Mouse (Mus musculus): ENCODE results near the gene Wdr31.

Gene Wdr31

DNA sequence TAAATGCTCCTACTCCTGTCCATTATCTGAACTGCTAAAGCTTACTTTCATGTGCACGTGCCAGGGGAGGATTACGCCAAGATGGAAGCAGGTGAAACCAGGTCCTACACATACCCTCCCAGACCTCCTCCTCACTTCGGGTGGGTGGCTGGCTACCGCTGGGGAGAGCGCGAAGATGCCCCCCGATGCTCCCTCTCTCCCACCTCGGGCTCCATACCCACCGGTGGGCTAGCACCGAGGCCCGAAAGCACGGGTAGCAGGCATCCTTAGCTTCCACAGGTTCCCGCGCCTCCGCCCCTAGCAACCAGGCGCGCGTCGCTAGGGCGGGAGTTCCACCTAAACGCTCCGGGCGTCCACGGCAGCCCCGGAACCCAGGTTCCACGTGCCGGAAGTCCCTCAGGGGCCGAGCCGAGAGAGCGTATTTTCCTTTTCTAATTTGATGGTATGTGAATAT is at the start of gene Wdr31:
Wdr31 (minus strand) TSS at position 299 of the 454 bp plus-strand sequence.
- peak; percentile 88 to 89 for DNase-seq

GRCm38 (mm10) chr4:62519849-62520233 is 49.1 kb upstream of the Wdr31 start, which contains the start of gene Alad:
Alad (minus strand) TSS chr4:62519918.
- peak; percentile 85 to 89 for DNase-seq

- DNase-seq = no peak
Observed at GRCm38 (mm10) chr4:62519122-62519848, 48.6 kb upstream of the Wdr31 start.

- DNase-seq = peak; percentile 31 to 40
Observed at GRCm38 (mm10) chr4:62518416-62519121, 47.9 kb upstream of the Wdr31 start.

GRCm38 (mm10) chr4:62517538-62518415 is 47.1 kb upstream of the Wdr31 start:
- DNase-seq = no peak

- DNase-seq = no peak
Observed at GRCm38 (mm10) chr4:62517046-62517445, 46.4 kb upstream of the Wdr31 start.

DNA sequence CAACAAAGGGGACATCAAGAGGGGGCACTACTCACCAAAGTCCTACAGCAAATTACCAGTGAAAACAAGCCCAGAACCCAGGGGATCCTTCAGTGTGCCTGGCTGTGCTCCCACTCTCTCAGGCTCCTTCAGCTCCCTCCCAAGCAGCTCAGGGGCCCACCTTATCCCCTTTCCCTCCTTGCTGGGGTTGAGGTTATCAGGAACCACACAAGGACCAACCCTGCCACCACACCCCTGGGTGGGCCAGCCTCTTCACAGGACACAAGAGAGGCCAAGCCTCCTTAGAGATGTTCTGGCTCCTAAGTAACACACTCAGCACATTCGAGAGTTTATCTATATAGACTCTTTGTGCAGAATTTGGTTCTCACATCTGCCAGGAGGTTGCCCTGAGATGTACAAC is 45.9 kb upstream of the Wdr31 start:
- DNase-seq = no peak

DNA sequence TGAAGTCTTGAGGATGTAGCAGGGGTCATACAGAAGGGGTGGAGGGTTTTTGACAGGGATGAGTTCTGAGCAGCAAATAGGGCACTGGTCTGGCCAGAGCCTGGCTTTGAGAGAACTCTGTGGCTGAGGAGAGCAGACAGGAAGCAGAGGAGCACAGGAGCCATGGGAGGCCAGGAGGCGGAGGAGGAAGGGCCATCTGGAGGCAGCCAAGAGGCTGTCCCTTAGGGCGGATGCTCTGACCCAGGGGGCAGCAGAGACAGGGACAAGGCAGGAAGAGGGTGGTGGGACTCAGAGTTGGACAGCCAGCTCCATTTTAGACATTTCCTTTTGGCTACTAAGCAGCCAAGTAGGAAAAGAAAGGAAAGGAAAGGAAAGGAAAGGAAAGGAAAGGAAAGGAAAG is 45.4 kb upstream of the Wdr31 start:
- DNase-seq = peak in 1 of 2 experiments; percentile 33

- DNase-seq = no peak
Observed at GRCm38 (mm10) chr4:62515490-62515889, 44.8 kb upstream of the Wdr31 start.

- DNase-seq = no peak
Observed at GRCm38 (mm10) chr4:62514995-62515394, 44.3 kb upstream of the Wdr31 start.

GRCm38 (mm10) chr4:62513998-62514506 is 43.4 kb upstream of the Wdr31 start:
- no peak for DNase-seq

- peak; percentile 40 to 44 for DNase-seq
Observed at GRCm38 (mm10) chr4:62509946-62510345, 39.2 kb upstream of the Wdr31 start.

GRCm38 (mm10) chr4:62508839-62509238 is 38.1 kb upstream of the Wdr31 start:
- DNase-seq = peak in 1 of 2 experiments; percentile 55

- DNase-seq = peak; percentile 64 to 67
Observed at GRCm38 (mm10) chr4:62506798-62507197, 36.1 kb upstream of the Wdr31 start.

- DNase-seq = no peak
Observed at GRCm38 (mm10) chr4:62505991-62506390, 35.3 kb upstream of the Wdr31 start.

DNA sequence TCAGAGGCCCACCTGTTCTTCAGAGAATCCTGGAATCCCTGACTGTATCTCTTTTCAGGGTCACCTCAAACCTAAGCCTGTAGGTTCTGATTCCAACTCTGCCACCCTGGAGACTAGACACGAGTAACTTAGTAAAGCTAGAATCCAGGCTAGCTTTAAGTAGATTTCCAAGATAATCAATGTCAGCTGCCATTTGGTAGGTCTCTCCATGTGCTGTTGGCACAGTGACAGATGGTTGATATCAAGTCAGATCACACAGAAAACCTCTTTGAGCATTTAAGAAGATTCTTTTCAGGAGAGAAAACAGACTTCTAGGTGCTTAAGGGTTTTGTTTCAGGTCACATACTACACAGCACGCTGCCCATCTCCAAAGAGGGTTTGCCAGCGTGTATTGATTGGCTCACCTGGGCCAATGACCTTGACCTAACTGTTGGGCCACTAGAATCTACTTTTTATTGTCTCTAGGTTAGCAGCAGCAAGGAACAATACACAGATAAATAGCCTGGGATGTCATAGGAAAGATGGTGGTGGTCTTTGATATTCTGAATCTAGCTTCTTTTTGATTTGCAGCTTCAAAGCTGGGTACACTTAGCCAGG is 32.8 kb upstream of the Wdr31 start, which contains the start of gene Hdhd3:
Hdhd3 (minus strand) TSS at position 94 of the 597 bp plus-strand sequence.
- no peak for DNase-seq

DNA sequence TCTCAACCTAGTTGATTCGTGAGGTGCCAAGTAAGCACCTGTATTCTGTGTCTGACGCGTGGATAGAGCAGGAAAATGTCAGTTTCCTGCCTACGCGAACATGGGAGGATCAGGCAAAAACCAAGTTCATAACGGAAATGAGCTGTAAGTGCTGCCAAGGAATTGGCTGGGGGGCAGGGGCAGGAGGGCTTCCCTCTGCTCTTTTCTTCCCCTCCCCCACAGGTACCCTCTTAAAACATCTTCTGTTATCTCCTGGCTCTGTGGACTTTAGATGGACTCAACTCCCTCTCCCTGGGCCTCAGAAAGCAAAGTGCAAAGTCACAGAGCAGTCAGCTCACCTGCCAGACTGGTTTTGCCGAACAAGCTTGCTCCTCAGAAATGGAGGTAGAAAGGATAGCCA is 32.3 kb upstream of the Wdr31 start:
- DNase-seq = no peak

- peak; percentile 94 to 96 for DNase-seq
Observed at GRCm38 (mm10) chr4:62501964-62502732, 31.5 kb upstream of the Wdr31 start.

DNA sequence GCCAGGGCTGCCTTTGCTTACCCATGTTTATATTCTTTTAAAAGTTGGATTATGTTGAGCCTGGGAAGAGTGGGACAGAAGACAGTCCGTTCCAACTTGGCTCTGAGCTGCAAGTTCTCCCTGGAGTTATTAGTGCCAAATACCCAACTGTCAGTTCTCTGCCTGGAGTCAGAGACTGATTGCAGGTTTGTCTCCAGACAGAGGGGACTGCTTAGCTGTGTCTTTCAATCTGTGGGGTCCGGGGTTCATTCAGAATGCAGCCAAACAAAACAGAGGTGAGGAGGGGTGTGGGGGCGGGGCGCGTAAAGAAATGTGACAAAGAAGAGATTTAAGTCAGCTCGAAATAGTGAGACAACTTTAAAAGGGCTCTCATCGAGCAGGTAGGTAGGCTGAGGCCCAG is 30.8 kb upstream of the Wdr31 start:
- DNase-seq = no peak

GRCm38 (mm10) chr4:62500799-62501198 is 30.1 kb upstream of the Wdr31 start:
- no peak for DNase-seq

DNA sequence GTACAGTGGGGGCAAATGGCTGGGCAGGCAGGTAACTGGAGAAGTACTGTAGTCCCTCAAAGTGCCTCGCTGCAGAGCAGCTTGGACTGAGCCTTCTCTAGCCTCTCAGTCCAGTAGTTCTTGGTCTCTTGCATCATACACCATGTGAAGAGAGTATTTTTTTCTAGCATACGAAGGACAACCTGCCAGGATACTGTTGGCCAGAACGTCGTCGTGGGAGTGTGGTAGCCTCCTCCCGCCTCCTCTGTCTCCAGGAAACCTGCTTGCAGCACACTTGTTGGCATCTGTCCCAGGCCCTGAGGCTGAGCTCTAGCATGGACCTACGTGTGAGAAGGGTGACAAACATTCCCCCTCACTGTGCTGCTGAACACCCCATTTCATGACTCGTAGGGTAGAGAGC is 26.1 kb upstream of the Wdr31 start:
- peak; percentile 56 to 63 for DNase-seq
